Mouse (Mus musculus) c-Kit-positive CD71-positive TER-119-positive erythroid progenitor cells, embryonic 14.5 days (primary cell): ENCODE measurements around the gene Tomm40.
A peak's percentile ranks its signal among the peaks of the same experiment; 100 is the strongest.
"Not testable (repeated sequence)": the region's sequence is repeated elsewhere in the genome, so short reads cannot be mapped to it uniquely, and the experiment has no call there.

Source experiments
- DNase-seq: peaks from one replicate; pipeline ENCODE4 v3.0.0-alpha.2; 2013; ENCODE audit warnings: low spot score

Gene Tomm40

DNA sequence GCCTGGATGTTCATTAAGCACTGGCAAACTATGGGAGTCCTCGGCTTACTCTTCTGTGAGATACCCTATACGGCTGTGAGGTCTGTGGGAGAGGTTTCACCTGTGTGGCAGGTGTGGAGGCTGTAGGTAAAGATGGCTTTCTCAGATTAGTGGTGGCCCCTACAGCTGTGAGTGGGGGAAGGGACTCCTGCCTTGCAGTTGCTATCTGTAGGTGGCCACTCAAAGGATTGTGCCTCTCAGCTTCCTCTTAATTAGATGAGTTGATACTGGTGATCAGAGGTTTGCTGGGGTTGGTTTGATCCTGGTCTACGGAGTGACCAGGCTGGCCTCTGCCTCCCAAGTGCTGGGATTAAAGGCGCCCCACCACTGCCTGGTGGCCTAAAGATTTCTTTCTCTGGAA is 10.8 kb downstream of the Tomm40 start:
- DNase-seq: no peak

DNA sequence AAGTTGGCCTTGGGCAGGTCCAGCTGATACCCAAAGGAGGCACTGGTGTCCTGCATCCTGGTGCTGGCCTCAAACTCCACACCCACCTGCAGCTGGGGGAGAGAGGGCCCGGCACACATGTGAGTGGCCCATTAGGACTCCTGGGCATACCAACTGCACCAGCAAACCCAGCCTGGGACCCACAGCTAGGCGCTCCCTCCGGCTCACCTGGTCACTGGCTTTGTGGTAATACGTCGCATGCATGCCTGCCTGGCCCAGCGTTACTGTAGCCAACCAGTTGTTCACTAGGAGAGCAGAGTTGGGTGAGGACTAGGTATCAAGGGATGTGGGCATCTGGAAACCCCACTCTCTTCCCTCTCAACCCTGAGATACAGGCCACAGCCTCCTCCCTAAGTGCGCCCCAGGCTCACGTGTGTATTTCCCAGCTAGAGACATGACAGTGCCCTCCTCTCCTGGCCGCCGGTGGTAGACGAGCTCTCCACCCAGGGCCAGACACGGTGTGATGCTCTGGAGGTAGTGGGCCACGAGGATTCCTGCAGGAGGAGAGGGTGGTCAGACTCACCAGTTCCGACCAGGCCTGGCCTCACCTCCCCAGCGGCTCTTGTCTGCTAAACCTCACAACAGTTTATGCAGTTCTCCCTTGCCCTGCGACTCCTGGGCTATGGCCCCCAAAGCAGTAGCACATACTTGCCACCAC is 12.2 kb downstream of the Tomm40 start:
- no peak for DNase-seq

DNA sequence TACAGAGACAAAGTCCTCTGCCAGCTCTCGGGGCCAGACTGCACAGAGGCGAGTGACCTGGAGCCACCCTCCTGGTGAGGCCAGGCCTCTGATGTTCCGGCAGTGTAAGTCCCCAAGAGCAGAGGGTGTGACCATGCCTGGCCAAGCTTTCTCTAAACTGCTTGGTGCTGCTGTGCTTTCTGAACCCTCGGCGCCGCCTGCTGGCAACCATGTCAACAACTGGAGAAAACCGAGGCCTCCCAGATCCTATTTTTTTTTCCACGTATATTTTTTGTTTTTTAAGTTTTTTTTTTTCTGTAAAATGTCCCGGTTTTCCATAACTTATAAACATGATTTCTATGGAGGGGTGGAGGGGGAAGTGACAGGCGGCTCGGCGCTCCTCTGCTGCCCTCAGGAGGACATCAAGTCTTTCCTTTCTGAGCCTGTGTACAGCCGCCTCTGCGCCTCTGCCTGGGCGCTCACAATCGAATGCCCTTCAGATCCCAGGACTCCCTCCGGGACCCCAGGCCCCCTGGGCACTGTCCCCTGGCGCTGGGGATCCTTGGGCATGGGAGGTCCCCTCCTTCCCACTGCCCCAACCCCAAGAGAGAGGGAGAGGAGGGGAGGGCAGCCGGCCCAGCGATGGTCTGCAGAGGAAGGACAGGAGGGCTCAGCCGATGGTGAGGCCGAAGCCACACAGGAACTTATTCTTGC is 14.0 kb downstream of the Tomm40 start:
- peak; percentile 50 for DNase-seq

DNA sequence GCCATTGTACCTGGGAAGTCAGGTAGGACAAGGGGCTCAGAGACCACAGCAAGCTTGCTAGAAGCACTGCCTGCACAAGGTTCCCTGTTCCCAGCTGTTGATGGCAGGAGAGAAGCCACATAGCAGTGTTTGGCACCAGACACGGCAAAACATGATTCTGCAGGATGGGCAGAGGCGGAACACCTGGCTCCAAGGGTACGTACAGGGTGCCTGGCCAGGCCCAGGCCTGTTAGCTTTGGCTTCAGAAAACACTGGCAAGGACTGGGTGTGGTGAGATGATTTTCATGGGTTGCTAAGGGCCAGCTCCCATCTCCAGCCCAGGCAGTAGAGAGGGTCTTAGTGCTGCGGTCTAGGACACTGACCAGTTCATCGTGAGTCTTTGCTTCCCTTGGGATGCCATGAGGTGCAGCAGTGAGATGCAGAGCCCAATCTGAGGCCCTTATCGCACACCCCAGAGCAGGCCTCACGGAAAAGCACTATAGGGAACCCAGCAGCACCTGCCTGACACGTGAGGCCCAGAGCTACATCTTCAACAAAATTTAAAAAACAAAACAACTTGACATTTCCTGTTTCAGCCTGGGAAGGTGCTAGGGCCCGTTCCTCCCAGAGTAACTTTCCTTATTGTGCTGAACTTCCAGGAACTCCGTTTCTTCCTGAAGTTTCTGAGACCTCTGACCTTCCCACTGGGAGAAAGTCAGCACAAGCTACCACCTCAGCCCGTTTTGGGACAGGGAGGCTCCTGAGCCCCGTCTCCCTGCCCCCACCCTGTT is 14.8 kb downstream of the Tomm40 start:
- no peak for DNase-seq

DNA sequence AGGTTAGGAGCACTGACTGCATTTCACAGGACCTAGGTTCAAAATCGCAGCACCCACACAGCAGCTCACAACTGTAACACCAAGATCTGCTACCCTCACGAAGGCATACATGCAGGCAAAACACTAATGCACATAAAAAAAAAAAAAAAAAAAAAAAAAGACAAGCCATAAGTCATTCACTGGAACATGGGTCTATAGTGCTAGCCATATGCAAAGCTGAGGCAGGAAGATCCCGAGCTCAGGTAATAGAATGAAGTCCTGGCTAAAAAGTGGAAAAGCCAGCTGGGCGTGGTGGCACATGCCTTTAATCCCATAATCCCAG is 15.4 kb downstream of the Tomm40 start:
- no peak for DNase-seq

DNA sequence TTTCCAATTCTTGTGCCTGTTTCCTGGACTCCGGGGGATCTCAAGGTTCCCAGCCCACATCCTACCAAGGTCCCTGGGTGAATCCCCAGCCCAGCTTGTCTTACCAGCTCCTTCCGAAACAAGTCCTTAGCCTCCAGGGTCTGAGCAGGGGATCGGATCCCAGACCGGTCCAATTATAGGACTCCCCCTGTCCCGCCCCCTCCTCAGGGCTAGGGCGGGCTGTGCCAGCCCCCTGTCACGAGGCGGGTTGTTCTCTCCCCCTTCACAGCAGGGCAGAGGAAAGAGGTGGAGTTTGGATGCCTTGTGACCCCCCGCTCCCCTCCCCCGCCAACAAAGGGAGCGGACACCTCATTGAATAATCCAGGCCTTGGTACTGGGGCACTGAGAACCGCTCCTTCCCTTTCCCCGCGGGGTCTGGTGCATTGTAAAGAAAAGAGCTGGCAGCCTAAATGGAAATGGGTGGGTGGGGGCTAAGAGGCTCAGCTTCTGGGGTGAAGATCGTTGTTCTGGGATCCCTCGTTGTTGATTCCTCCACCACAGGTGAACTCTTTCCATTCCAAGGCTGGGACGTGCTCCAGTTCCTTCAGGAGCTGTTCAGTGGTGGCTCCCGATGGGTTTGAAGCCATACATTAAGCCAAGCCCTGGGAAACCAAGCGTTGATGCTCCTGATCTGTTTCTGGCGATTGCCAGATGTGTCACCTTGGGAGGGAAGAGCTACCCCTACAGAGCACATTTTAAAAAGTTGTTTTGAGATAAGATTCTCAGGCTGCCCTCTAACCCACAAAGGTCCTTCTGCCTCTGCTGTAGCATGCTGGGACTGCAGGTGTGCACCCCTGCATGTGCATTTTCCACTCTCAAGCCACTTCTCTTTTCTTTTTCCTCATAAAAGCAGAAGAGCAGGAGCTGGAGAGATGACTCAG is 16.1 kb downstream of the Tomm40 start, which contains the start of gene Apoe:
TSS of gene Apoe (minus strand) at position 282 of the 920 bp plus-strand sequence.
- no peak for DNase-seq

DNA sequence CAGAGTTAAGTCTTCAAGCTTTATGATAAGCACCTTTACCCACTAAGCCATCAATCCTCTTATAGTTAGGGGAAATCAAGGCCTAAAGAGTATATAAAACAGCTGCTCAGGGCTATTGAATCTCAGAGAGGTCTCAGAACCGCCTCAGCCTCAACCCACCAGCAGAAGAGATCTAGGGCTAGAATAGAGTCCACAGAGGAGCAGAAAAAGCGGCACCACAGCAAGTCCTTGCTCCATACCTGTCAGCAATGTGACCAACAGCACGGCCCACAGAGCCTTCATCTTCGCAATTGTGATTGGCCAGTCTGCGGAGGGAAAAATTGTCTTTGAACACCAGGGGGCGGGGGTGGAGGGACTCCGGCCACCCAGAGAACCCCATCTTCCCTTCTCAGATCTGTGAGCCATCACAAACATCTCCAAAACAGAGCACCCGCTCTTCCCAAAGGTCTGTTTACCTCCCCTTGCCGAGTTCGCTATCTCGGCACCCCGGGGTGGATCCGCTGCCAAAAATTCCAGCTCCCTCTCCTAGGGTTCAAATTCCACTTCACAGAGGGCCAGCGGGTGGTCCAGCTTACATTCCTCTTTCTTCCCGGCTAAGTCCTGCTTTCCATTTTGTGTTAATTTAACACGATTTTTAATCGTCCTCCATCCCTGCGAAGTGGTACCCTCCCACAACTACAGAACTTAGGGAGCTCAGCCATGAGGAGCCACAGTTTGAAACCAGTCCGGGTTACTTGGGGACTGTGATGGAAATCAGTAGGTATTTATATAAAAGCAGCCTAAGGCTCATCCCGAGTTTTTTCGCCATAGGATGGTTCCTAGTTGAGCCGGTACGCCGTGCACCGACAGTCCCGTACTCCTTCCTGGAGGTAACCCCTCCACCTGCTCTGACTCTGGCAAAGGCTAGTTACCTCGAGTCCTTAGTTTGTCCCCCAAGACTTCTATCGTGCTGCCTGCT is 17.0 kb downstream of the Tomm40 start:
- no peak for DNase-seq

DNA sequence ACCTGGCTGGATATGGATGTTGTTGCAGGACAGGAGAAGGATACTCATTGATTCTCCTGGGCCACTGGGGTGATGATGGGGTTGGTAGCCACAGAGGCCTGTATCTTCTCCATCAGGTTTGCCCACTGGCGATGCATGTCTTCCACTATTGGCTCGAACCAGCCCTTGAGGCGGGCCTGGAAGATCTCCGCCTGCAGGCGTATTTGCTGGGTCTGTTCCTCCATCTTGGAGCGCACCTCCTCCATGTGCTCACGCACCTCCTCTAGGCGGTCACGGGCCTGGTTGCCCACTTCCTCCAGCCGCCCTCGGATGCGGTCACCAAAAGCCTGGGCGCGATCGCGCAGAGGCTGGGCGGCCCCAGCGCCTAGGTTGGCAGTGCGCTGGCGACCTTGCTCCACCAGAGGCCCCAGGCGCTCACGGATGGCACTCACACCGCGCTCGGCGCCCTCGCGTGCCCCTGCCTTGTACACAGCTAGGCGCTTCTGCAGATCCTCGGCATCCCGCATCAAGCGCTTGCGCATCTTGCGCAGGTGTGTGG is 18.8 kb downstream of the Tomm40 start:
- no peak for DNase-seq

DNA sequence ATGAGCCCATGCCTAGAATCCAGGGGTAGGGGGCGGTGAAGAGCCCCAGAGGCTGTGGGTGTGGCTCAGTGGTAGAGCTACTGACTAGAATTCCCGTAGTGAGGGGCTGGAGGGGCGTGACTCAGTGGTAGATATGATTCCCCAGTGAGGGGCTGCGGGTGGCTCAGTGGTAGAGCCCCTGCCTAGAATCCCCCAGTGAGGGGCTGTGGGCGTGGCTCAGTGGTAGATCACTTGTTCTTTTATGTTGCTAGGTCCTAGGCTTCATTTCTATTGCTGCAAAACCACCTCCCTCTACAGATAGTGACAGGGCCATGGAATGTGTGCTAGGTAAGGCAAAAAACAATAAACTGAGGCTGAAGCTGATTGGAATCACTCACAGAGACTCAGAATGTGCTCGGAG is 19.4 kb downstream of the Tomm40 start:
- no peak for DNase-seq

DNA sequence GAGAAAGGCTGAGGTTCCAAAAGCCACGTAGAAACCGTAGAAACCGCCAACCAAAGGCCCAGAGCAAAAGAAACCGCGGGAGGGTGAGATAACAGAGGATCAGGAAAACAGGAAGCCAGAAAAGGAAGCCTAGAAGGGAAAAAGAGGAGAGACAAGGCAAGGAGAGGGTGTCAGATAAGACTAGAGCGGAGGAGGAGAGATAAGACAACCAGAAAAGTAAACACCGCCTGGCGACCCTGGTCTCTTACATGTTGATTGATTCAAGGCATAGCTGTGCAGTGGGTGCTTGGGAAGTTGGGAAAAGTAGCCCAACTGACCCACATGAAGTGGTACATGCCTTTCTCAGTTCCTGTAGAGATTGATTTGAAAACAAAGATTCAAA is 20.0 kb downstream of the Tomm40 start:
- no peak for DNase-seq

DNA sequence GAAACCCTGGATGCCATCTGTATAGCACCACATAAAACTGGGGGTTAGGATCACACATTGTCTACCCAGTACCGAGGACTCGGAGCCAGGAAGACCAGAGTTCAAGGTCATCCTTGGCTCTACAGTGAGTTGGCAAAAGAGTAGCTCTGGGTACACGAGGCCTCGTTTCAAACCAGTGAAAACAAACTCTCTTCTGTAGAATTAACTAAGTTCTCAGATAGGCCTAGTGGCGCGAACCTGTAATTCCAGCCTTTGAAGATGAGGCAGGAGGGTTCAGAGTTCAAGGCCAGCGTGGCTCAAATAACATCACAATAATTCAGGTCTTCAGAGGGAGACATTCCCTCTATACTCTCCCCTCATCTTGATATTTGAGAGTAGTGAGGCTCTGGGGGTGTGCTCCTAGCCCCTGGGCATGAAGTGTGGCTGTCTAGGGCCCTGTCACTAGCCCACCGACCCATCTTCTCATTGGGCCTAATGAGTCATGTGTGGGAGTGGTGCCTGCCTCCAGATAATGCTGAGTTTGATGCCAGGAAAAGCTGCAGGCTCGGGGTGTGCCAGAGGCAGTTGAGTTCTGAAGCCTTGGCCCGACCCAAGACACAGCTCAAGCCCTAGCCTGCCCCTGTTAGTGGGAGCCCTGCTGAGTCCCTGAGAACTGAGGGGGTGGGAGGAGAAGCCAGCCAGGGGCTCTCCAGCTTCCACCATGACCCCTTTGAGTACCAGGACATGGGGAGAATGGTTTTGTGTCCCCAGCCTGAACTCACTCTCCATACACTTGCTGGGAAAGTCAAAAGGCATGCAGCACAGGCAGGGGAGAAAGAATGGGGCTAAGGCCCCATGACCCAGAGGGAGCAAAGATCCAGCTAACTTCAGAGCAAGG is 20.7 kb downstream of the Tomm40 start:
- no peak for DNase-seq

DNA sequence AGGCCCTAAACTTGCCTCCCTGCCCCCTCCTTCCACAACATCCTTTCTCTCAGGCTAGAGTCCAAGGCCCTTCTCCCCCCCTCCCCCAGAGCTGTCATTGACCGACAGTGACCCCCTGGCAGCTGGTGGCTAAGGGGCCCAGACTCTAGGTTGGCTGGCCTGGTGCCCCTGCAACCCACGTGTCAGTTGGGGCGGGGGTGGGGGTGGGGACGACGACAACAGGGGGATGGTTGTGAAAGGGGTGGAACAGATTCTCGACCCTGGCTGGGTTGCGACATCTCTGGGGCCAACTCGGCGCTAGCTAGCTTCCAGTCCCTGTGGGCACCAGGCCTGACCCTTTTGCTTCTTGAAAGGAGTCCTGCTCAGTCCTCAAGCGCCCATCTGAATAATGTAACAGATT is 21.8 kb downstream of the Tomm40 start:
- DNase-seq: no peak

DNA sequence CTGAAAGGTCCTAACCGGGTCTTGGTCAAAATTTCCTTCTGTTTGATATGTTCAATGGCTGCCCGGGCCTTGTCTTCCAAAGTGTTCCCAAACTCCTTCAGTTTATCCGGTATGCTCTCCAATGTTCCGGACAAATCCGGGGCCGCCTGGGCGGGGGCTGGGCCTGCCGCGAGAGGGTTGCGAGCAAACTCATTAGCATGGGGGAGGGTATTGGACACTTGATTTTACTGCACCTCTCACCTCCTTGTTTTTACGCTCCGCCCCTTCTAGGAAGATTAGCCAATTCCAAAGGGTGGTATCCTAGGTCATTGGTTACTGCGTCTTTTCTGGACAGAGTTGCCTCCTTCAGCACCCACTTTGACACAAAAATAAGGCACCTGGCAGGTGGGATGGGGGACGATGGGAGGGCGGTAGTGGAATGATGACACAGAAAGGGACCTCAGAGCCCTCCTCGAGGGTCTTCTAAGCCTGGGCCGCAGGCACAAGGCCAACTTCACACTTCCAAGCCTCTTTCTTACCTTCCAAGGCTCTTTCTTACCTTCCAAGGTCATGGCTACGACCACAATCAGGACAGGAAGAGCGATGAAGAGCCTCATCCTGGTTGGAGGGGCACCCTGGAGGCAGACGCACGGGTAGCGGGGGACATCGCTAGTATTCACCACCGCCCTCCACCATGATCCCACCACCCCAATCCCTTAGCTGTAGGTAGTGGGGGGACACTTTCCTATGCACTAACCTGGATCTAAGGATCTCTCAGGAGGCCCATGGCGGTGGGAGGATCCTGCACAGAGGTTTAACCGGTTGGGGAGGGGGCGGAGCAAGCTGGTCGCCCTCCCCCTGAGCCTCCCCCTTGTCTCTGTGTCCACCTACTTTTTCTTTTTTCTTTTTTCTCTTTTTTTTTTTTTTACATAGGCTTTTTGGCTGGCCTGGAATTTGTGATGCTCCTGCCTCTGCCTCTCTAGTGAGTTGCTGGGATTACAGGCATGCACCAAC is 23.1 kb downstream of the Tomm40 start, which contains the start of gene Apoc1:
TSS of gene Apoc1 (minus strand) at position 788 of the 993 bp plus-strand sequence.
- DNase-seq: no peak

DNA sequence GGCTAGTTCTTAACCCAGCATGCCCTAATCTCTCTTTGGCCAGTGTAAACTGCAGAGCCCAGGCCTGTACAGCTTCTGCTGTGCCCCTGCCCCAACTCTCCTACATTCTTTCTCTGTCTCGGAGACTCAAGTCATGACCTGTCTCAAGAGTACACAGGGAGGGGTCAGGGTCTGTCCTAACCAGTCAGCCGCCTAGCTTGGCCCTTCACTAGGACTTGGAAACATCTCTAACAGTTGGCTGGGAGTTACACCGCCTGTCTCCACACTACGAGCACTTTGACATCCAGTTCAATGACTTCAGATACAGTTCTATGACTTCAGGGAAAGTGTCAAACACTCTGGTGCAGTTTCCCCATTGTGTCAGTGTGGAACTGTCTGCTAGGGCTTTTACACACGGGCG is 23.8 kb downstream of the Tomm40 start:
- DNase-seq: no peak

DNA sequence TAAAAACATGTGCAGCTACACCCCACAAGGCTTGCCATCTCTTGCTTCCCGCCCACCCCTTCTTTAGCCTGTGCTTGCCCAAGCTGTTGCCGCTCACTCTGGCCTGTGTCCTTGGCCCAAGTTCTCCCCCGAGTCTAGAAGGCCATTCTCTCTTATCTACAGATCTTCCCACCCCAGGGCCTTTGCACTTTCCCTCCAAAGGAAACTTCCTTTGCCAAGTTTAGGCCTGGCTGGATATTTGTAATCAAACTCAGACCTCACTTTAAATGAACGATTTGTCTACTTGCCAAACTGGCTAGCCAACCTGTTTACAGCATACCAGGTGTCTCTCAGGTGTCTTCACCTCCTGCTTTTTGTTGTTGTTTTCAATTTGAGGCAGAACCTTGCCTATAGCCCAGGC is 24.4 kb downstream of the Tomm40 start:
- no peak for DNase-seq

DNA sequence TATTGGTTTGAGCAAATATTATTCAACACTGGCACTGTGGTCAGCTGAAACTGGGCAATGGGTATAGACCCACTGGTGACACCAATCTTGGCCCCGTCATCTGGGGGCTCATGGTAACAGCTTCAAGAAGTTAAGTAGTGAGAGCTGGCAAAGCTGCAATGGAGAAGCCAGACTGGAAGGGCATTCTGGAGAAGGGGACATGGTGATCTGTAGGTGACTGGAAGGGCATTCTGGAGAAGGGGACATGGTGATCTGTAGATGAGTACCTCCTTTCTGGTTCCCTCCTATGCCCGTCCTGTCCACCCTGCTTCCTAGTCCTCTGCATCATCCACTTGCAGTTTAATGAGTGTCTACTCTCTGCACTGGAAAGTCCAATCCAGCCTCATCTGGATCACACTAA is 26.6 kb downstream of the Tomm40 start:
- no peak for DNase-seq

DNA sequence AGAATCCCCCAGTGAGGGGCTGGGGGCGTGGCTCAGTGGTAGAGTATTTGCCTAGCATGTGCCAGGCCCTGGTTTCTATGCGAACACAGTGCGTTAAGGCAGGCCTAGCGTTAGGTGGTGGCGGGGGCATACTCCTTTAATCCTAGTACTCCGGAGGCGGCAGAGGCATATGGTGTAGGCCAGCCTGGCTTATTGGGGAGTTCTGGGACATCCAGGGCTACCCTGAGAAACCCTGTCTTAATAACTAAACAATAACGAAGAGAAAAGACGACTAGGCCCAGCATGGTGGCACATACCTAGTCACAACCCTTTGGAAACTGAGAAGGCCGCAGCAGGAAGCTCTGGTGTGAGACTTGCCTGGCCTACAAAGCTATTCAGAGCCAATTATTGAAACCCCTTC is 27.1 kb downstream of the Tomm40 start:
- DNase-seq: no peak

DNA sequence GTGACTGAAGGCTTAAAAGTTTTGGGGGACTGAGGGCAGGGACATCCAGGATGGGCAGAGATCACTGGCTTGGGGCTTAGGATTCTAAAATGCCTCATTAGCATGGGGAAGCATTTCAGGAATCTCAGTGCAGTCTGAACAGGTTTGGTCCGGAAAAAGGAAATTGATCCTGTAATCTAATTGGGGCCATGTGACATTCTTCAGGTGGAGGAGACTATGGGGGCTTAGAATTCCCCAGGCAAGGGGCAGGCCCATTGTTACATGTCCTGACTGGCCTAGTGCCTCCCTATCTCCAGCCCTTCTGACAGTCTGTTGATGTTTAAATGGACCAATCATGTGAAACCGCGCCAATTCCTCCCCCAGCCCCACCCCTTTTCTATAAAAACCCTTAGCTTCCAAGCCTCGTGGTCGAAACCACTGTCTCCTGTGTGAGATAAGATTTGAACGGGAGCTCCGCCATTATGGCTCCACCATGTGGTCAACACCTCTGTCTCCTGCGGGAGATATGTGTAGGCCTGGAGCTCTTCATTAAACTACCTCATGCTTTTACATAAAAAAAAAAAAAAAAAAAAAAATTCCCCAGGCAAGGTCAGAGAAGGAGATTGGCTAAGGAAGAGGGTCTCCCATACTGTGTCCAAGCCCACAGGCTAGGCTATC is 28.2 kb downstream of the Tomm40 start:
- DNase-seq: not testable (repeated sequence)
